Mouse (Mus musculus): ENCODE measurements around the gene Reck. TPM values are rescaled to one million over a fixed set of nuclear protein-coding genes. Genes with fewer than 3 reads are reported as not detected.

The Reck gene
- polyA plus RNA-seq, 1 experiment from 2014 or later: 15.1 TPM

GRCm38 (mm10) chr4:43869821-43870220, 5.5 kb upstream of the Reck start:
- WGBS: 94% methylated on average over 10 of the region's 10 CpGs
- ATAC-seq (ENCODE audit: low FRiP score, low read depth): no peak

GRCm38 (mm10) chr4:43874501-43874900, 829 bp upstream of the Reck start:
- Histone ChIP-seq H3K9ac (replicated peaks) (peak overlapping the region; percentile 86; the same call in 1 of the 2 replicates), H3K36me3 (no peaks in the 10 kb centered on the region), H3K9me3 (no peaks in the 10 kb centered on the region), H3K4me1 (peaks cover 22% of the 10 kb centered on the region), H3K27ac (replicated peaks) (peak overlapping the region; percentile 60; the same call in 1 of the 2 replicates), H3K27me3 (0 out of 2 replicates have a peak, but pooled peaks cover 3% of the 10 kb centered on the region), H3K4me3 (peak overlapping the region; percentile 94; the same call in 1 of the 2 replicates), H3K4me2 (replicated peaks) (peak overlapping the region; percentile 95)
- 50% methylated on average over 7 of the region's 7 CpGs for WGBS
- no peak for ATAC-seq (ENCODE audit: low FRiP score, low read depth)

More at GRCm38 (mm10) chr4:43869821-43870220, 5.5 kb upstream of the Reck start:
- Histone ChIP-seq H3K9ac (replicated peaks) (no peak overlapping the region), H3K27ac (replicated peaks) (no peak overlapping the region), H3K4me2 (replicated peaks) (no peak overlapping the region), H3K27me3 (0 out of 2 replicates have a peak, but pooled peaks cover 3% of the 10 kb centered on the region), H3K36me3 (no peaks in the 10 kb centered on the region), H3K4me1 (peaks cover 2% of the 10 kb centered on the region; the same call in 1 of the 2 replicates), H3K9me3 (no peaks in the 10 kb centered on the region), H3K4me3 (no peak overlapping the region)

- H3K9ac ChIP-seq (replicated peaks): peak overlapping the region; percentile 86
- H3K4me2 ChIP-seq (replicated peaks): peak overlapping the region; percentile 95
- peaks cover 22% of the 10 kb centered on the region for H3K4me1 ChIP-seq
- peak overlapping the region; percentile 94 for H3K4me3 ChIP-seq
- H3K27ac ChIP-seq (replicated peaks): peak overlapping the region; percentile 74; the same call in 1 of the 2 replicates
- WGBS: under 1% methylated on average over 20 of the region's 20 CpGs
- H3K36me3 ChIP-seq: no peaks in the 10 kb centered on the region
- no peaks in the 10 kb centered on the region for H3K9me3 ChIP-seq
- peak; percentile 58; the same call in 1 of the 2 replicates for ATAC-seq (ENCODE audit: low FRiP score, low read depth)
- 0 out of 2 replicates have a peak, but pooled peaks cover 3% of the 10 kb centered on the region for H3K27me3 ChIP-seq
These were observed 635 bp downstream of the Reck start for GRCm38 (mm10) chr4:43875919-43876411.

GRCm38 (mm10) chr4:43877230-43877629, 1.9 kb downstream of the Reck start:
- no peak overlapping the region for H3K4me3 ChIP-seq
- WGBS: 91% methylated on average over 1 of the region's 1 CpGs
- no peak for ATAC-seq (ENCODE audit: low FRiP score, low read depth)

GRCm38 (mm10) chr4:43878121-43878776, 2.9 kb downstream of the Reck start:
- H3K4me3 ChIP-seq: no peak overlapping the region
- 0 out of 2 replicates have a peak overlapping the region, but pooled peaks have one; percentile 11 for H3K9ac ChIP-seq (replicated peaks)
- peaks cover 22% of the 10 kb centered on the region for H3K4me1 ChIP-seq
- ATAC-seq (ENCODE audit: low FRiP score, low read depth): no peak
- H3K27ac ChIP-seq (replicated peaks): peak overlapping the region; percentile 27; the same call in 1 of the 2 replicates
- no peaks in the 10 kb centered on the region for H3K36me3 ChIP-seq
- H3K9me3 ChIP-seq: no peaks in the 10 kb centered on the region
- H3K27me3 ChIP-seq: 0 out of 2 replicates have a peak, but pooled peaks cover 1% of the 10 kb centered on the region
- H3K4me2 ChIP-seq (replicated peaks): peak overlapping the region; percentile 12
- 23% methylated on average over 5 of the region's 5 CpGs for WGBS

More at GRCm38 (mm10) chr4:43877230-43877629, 1.9 kb downstream of the Reck start:
- H3K36me3 ChIP-seq: no peaks in the 10 kb centered on the region
- H3K9me3 ChIP-seq: no peaks in the 10 kb centered on the region
- H3K4me1 ChIP-seq: peaks cover 22% of the 10 kb centered on the region
- 0 out of 2 replicates have a peak, but pooled peaks cover 3% of the 10 kb centered on the region for H3K27me3 ChIP-seq
- H3K9ac ChIP-seq (replicated peaks): no peak overlapping the region
- H3K27ac ChIP-seq (replicated peaks): no peak overlapping the region
- H3K4me2 ChIP-seq (replicated peaks): no peak overlapping the region

- no peak for ATAC-seq (ENCODE audit: low FRiP score, low read depth)
- Histone ChIP-seq H3K9ac (replicated peaks) (no peak overlapping the region), H3K27me3 (no peaks in the 10 kb centered on the region), H3K4me2 (replicated peaks) (no peak overlapping the region), H3K27ac (replicated peaks) (no peak overlapping the region), H3K4me1 (peaks cover 32% of the 10 kb centered on the region), H3K36me3 (no peaks in the 10 kb centered on the region), H3K4me3 (no peak overlapping the region), H3K9me3 (no peaks in the 10 kb centered on the region)
- 78% methylated on average over 6 of the region's 6 CpGs for WGBS
These were observed 4.2 kb downstream of the Reck start for GRCm38 (mm10) chr4:43879566-43879965.

GRCm38 (mm10) chr4:43884196-43884595, 8.9 kb downstream of the Reck start:
- Histone ChIP-seq H3K4me1 (peaks cover 20% of the 10 kb centered on the region), H3K9ac (replicated peaks) (no peak overlapping the region), H3K36me3 (no peaks in the 10 kb centered on the region), H3K9me3 (no peaks in the 10 kb centered on the region), H3K4me2 (replicated peaks) (no peak overlapping the region), H3K27me3 (no peaks in the 10 kb centered on the region), H3K4me3 (no peak overlapping the region), H3K27ac (replicated peaks) (no peak overlapping the region)
- no peak for ATAC-seq (ENCODE audit: low FRiP score, low read depth)
- WGBS: 39% methylated on average over 4 of the region's 4 CpGs

- Histone ChIP-seq H3K36me3 (no peaks in the 10 kb centered on the region; the same call in 1 of the 2 replicates), H3K4me1 (0 out of 2 replicates have a peak, but pooled peaks cover under 1% of the 10 kb centered on the region), H3K4me3 (no peak overlapping the region), H3K27me3 (no peaks in the 10 kb centered on the region), H3K9me3 (no peaks in the 10 kb centered on the region), H3K4me2 (replicated peaks) (no peak overlapping the region), H3K9ac (replicated peaks) (no peak overlapping the region), H3K27ac (replicated peaks) (no peak overlapping the region)
- no peak for ATAC-seq (ENCODE audit: low FRiP score, low read depth)
- 89% methylated on average over 3 of the region's 3 CpGs for WGBS
These were observed 15.9 kb downstream of the Reck start for GRCm38 (mm10) chr4:43891247-43891646.

GRCm38 (mm10) chr4:43897209-43897608, 21.9 kb downstream of the Reck start:
- no peak for ATAC-seq (ENCODE audit: low FRiP score, low read depth)

GRCm38 (mm10) chr4:43899197-43899596, 23.9 kb downstream of the Reck start:
- Histone ChIP-seq H3K4me2 (replicated peaks) (no peak overlapping the region), H3K4me1 (no peaks in the 10 kb centered on the region), H3K9me3 (no peaks in the 10 kb centered on the region), H3K9ac (replicated peaks) (no peak overlapping the region), H3K4me3 (no peak overlapping the region), H3K36me3 (peaks cover 28% of the 10 kb centered on the region), H3K27ac (replicated peaks) (no peak overlapping the region), H3K27me3 (no peaks in the 10 kb centered on the region)
- no peak for ATAC-seq (ENCODE audit: low FRiP score, low read depth)
- 80% methylated on average over 8 of the region's 8 CpGs for WGBS

More at GRCm38 (mm10) chr4:43897209-43897608, 21.9 kb downstream of the Reck start:
- Histone ChIP-seq H3K27ac (replicated peaks) (no peak overlapping the region), H3K4me3 (no peak overlapping the region), H3K4me1 (no peaks in the 10 kb centered on the region), H3K9me3 (no peaks in the 10 kb centered on the region), H3K36me3 (peaks cover 26% of the 10 kb centered on the region), H3K4me2 (replicated peaks) (no peak overlapping the region), H3K27me3 (no peaks in the 10 kb centered on the region), H3K9ac (replicated peaks) (no peak overlapping the region)

GRCm38 (mm10) chr4:43903690-43904089, 28.4 kb downstream of the Reck start:
- ATAC-seq (ENCODE audit: low FRiP score, low read depth): no peak
- WGBS: 80% methylated on average over 7 of the region's 7 CpGs
- Histone ChIP-seq H3K27ac (replicated peaks) (no peak overlapping the region), H3K4me2 (replicated peaks) (no peak overlapping the region), H3K9me3 (no peaks in the 10 kb centered on the region), H3K4me3 (no peak overlapping the region), H3K27me3 (no peaks in the 10 kb centered on the region), H3K9ac (replicated peaks) (no peak overlapping the region), H3K4me1 (no peaks in the 10 kb centered on the region), H3K36me3 (peaks cover 17% of the 10 kb centered on the region)

- ATAC-seq (ENCODE audit: low FRiP score, low read depth): no peak
- H3K27me3 ChIP-seq: no peaks in the 10 kb centered on the region
- H3K4me2 ChIP-seq (replicated peaks): no peak overlapping the region
- H3K27ac ChIP-seq (replicated peaks): no peak overlapping the region
- H3K36me3 ChIP-seq: peaks cover 18% of the 10 kb centered on the region
- WGBS: 34% methylated on average over 6 of the region's 6 CpGs
- H3K4me1 ChIP-seq: no peaks in the 10 kb centered on the region
- no peak overlapping the region for H3K9ac ChIP-seq (replicated peaks)
- H3K4me3 ChIP-seq: no peak overlapping the region
- no peaks in the 10 kb centered on the region for H3K9me3 ChIP-seq
These were observed 31.1 kb downstream of the Reck start for GRCm38 (mm10) chr4:43906443-43906842.

Measured in midbrain, embryonic 12.5 days (tissue).